Mouse (Mus musculus): ENCODE results near the gene Rnf207.

- TF ChIP-seq POLR2A (IDR thresholded peaks at IDR 0.05; ENCODE audit: control insufficient read depth, extremely low read depth, insufficient read depth, low read length, poor library complexity) (no peak), CTCF (IDR thresholded peaks at IDR 0.05; ENCODE audit: borderline replicate concordance, control insufficient read depth, extremely low read depth, insufficient read depth, low read length, poor library complexity) (no peak)
These were observed 26.6 kb downstream of the Rnf207 start for GRCm38 (mm10) chr4:152292102-152292765.
